Mouse (Mus musculus) pancreas, adult 10 weeks (tissue): ENCODE results near the gene Cdh26. TPM values are rescaled to one million over a fixed set of nuclear protein-coding genes. Genes with fewer than 3 reads are reported as not detected.

Experiments
- polyA plus RNA-seq: library from polyadenylated mRNA; stranded (reverse); fragments of 350-450 nt; fragmentation: Illumina TruSeq; extraction: RNeasy Lipid Tissue Mini Kit (QIAGEN cat#74804); gene quantifications from one replicate; pipeline ENCODE4 v1.2.3, GENCODE M21; 2015; ENCODE audit warnings: low read depth, low replicate concordance; ENCODE audit not compliant: insufficient read depth

Cdh26 gene
- polyA plus RNA-seq: not detected

GRCm38 (mm10) chr2:178430231-178430630 is at the start of gene Cdh26:
TSS of gene Cdh26 (plus strand) at chr2:178430531.

GRCm38 (mm10) chr2:178407053-178407815 is 23.1 kb upstream of the Cdh26 start, which contains the start of gene Sycp2:
TSS of gene Sycp2 (minus strand) at chr2:178407685.

GRCm38 (mm10) chr2:178414261-178415149 is 15.8 kb upstream of the Cdh26 start, which contains the start of the genes Ppp1r3d and Fam217b:
TSS of gene Ppp1r3d (minus strand) at chr2:178414472.
TSS of gene Fam217b (plus strand) at chr2:178414524.

Other genes with a start within 250 kb of the Cdh26 start
- gene Sycp2, start 22.8 kb upstream of the Cdh26 start, polyA plus RNA-seq: not detected
- gene Ppp1r3d, start 16.1 kb upstream of the Cdh26 start, polyA plus RNA-seq: 1.1 TPM
- gene Fam217b, start 16.0 kb upstream of the Cdh26 start, polyA plus RNA-seq: 1.6 TPM